Mouse (Mus musculus) heart, adult 2 months (tissue): Measurements from ENCODE around the gene Clasp1.

Experiments used
- CTCF ChIP-seq: fragments of 200-600 bp; IDR thresholded peaks from 2 replicates; pipeline ENCODE4 v1.8.1; 2022; ENCODE audit warnings: antibody characterized with exemption, mild to moderate bottlenecking, moderate library complexity
- POLR2A ChIP-seq: fragments of 200-500 bp; IDR thresholded peaks from 2 replicates; pipeline ENCODE4 v1.6.1; 2011; ENCODE audit warnings: mild to moderate bottlenecking, low read depth, low read length, control low read depth; ENCODE audit not compliant: insufficient read depth

GRCm38 (mm10) chr1:118645701-118646100 is 256.8 kb downstream of the Clasp1 start:
- TF ChIP-seq CTCF (no peak), POLR2A (no peak)
